Mouse (Mus musculus) cerebellum, adult 11-12 months (tissue): ENCODE results near the gene 4930502E18Rik.
"Not testable (repeated sequence)": the region's sequence is repeated elsewhere in the genome, so short reads cannot be mapped to it uniquely, and the experiment has no call there.

Source experiments
- DNase-seq: peaks from one replicate; pipeline ENCODE4 v3.0.0; 2022

The 4930502E18Rik gene

DNA sequence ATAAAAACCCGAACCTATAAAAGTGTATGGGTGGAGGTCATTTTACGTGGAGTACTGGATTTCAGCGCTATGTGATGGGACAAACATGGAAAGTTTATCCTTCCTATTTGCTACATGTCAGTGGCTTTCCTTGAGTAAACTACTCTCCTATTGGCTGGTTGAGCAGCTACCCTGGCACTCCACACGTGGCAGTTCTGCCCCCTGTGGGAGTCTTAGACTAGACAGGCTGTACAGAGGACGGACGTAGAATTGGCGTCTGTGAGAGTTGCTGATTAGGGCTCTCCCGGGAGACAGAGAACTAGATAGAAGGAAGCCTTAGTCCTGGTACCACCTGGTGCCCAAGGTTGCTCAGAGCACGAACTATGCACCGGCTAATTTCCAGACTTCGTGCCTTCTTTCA lies at the start of gene 4930502E18Rik:
Gene 4930502E18Rik (plus strand): TSS at position 231 of the 400 bp plus-strand sequence.
- no peak for DNase-seq

DNA sequence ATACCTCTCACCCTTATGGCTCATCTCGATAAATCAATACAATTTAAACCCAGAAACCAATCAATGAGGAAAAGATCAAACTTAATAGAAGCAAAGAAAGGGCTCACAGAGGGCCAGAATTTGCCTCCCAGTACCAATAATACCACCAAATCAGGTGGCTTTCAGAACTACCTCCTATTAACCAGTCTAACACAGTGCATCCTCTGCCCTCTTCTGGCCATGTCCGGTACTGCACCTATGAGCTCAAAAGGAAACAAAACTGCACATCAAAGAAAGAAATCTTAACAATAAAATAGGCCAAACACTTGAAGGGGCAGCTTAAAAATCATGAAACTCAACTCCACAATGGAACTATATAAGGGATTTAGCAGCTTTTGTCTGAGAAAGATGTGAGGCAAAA lies 47.7 kb upstream of the 4930502E18Rik start:
- DNase-seq, result peak; percentile 40

DNA sequence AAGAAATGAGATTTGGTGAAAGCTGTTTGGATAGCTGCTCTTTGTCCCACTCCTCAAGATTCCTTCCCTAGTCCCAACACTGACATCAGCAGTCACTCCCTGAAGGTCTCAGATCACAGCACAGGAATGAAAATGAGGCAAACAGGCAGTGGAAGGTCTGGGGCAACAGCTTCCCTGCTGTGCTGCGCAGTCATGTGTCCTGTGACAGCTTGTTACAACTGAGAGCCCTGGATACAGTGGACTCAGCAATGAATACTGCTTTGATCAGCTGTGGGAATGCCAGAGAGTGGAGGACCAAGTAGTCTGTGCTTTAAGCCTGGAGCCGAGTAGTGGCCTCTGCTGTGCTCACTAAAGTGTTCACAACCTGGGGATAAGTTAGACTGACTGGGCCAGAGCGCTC lies 42.0 kb upstream of the 4930502E18Rik start:
- DNase-seq, result not testable (repeated sequence)

DNA sequence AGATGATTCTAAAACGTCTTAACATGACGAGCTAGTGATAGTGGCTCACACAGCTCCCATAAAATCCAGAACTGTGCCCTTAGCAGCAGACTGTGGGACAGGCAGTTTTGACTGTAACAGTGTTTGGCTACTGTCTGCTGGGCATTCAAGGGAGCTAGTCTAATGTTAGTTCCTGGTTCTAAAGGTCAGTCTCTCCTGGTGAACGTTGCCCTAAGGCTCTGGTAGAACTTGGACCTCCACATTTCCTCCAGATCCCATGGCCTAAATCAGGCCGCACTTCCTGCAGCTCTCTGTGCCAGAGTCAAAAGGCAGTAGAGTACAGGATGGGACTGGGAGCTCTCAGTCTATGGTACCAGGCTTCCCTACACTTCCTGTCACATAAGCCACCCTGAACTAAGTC lies 40.0 kb upstream of the 4930502E18Rik start:
- not testable (repeated sequence) for DNase-seq

DNA sequence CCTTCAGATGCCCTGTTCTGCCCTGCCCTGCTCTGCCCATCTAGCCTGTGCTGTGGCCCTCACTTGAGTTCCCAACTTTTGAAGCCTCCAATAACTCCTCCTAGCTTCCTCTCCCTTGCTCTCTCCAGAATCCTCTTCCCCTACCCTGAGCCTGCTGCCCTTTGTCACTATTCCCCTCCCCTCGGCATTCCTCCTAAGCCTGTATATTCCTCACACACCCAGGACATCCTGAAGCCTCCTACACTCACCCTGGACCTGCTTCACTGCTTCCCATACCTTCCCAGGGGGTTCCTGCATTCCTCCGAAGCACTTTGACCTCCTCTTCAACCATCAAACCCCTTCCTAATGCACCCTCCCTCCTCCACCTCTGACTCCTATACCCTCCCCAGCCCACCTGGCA lies 32.6 kb upstream of the 4930502E18Rik start:
- no peak for DNase-seq

DNA sequence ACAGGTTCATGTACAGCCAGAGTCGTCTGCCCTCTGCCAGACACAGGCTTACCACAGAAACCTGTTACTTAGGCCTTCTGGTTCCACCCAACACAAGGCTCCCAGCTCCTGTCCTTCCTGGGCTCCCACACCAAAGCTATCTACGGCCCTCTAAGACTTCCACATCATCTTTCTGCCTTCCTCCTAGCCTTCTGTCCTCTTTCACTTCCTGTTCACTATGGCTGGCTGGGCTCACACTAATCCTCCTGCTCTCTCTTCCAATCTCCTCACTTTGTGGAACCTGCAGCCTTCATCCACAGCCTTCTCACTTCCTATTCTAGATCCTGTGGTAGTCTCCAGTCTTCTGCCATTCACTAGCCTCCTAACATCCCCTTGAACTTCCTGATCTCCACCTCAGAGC lies 31.5 kb upstream of the 4930502E18Rik start:
- DNase-seq, result no peak

DNA sequence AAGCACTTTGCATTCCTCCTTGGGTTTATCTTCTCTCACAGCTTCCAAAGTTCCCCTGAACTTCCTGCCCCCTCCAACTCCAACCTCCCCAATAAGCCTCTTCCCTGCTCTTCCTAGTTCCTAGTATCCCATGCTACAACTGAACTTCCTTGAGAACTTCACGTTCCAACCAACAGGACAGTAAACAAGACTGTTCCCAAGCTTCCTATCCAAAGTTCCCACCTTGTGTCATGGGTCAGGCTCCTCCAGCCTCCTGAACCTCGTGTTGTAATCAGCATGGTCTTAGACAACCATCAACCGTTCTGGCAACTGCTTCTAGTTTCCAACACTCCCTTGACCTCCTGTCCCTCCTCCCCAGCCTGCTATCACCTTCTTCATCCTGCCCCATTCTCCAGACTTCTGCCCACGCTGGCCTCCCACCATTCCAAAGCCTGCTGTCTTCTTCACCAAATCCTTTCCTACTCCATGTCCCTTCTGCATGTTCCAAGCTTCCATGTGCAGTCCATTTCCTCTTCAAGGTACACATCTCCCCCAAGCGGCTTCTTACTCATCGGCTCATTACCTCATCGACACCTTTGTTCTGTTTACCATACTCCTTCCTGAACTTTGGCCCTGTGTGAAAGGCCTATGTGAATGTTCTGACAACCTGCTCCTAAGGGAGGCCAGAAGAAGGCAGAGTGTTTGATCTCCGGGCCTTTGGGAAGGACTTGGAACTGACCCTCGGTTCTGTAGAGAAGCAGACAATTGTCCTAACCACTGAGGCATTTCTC lies 30.4 kb upstream of the 4930502E18Rik start:
- DNase-seq, result no peak

DNA sequence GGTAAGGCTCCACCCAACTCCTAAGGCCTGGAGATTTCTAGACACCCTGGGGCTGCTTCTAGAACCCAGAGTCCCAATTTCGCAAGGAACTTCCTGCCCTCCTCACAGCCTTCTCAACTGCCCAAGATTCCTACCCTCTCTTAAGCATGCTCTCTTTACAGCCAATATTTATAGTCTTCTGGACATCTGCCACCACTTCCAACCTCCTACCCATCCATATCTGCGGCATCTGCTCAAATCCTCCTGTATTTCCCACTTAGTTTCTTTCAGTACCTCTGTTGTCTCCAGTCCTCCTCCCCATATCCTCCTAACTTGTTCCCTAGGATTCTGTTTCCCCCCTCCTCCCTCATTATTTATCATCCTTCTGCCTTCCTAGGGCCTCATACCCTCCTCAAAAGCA lies 25.4 kb upstream of the 4930502E18Rik start:
- no peak for DNase-seq

DNA sequence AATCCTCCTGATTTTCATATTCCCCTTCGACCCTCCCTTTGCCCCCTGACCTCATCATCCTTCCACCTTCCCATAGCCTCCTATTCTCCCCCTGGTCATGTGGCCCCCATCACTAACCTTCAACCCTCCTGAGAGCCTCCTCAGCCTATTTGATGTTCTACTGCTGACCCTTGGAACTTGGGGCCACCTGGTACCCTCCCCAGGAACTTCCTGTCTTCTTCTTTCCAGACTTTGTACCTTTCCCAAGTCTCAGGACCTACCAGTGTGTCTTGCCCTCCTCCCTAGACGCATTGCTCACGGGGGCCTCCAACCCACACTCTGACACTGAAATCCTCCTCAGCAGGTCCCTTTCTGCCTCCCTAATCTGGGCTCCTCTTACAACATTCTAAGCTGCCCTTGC lies 22.0 kb upstream of the 4930502E18Rik start:
- DNase-seq, result no peak

DNA sequence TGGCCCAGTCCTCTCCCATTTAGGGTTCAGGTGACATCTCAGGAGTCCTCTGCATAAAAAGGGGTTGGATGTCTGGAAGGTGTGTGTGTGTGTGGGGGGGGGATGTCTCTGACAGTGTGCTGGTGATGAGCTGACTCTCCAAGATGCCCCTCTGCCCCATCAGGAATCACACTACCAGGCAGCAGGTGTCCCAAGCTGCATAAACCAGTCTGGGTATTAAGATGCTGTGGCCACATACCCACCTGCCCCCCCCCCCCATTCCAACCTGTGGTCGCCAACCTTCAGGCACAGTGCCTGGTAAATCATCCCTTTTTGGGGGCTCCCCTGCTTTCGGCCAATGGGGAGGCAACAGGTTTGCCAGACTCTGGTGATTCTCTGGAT lies 8.7 kb upstream of the 4930502E18Rik start:
- DNase-seq, result no peak

DNA sequence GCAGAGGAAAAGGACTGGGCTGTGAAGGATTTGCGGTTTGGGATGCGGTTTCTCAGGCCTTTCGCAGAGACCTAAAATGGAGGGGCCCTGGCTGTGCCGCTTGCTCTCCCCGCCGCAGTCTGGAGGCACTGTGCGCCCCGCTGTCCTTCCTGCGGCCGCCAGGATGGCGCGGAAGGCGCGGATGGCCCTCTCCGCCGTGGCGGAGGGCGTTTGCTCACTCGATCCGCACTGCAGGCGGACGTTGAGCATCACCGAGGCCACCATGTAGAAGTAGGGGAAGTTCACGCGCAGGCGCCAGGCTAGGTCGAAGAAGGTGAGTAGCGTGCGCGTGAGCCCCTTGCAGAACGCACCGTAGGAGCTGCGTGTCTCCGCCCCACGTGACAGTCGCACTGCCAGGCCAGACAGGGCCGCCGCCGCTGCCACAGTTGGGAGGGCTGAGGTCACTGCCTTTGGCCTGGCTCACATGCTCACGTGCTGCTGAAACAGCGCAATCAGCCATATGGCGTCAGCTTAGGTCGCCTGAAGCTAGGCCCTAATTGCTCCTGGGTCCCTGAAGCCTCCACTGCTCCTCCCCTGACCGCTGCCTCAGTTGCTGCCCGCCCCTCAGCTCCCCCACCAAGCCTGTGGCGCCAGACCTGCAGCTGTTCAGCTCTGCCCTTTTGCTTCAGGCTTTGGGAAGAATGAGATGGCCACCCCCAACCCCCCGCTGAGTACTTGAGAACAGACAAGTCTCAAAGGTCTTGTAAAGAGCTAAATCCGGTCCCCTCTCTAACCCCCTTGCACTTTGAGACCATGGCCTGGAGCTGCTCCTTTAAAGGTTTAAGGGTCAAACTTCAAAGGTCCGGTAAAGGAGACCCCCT lies 8.1 kb upstream of the 4930502E18Rik start:
- DNase-seq, result peak; percentile 80

DNA sequence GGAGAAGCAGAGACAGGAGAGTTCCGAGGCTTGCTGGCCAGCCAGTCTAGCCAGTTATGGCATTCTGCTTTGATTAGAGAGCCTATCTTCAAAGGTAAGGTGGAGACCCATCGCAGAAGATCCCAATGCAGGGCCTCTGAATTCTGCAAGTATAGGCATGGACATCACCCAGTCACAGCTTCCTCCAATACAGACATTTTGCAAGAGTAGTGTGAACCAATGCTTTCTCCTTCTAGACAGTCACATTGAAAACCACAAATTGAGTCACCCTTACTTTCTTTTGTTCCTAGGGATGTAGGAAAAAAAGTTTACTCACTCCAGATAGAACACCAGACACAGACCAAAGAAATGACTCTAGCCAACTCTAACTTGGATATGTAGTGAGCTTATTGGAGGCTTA lies 4.3 kb downstream of the 4930502E18Rik start:
- DNase-seq, result no peak

DNA sequence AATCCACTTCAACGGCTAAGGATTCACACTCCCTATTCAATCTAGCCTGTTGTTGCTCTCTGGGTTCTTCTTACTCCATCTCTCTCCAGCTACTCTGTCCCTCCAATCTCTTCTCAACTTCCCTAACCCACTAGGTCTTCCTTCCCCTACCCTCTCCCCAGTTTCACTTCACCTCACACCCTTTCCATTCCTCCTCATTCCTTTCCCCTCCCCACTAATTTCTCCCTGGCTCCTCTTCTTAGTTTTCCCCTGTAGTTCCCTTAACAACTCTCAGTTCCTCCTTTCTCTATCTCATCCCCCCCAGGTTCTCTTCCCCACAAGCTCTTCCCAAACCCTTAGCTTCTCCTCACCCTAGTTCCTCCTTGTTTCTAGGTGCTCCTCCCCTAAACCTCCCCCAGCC lies 28.2 kb downstream of the 4930502E18Rik start:
- DNase-seq, result no peak

DNA sequence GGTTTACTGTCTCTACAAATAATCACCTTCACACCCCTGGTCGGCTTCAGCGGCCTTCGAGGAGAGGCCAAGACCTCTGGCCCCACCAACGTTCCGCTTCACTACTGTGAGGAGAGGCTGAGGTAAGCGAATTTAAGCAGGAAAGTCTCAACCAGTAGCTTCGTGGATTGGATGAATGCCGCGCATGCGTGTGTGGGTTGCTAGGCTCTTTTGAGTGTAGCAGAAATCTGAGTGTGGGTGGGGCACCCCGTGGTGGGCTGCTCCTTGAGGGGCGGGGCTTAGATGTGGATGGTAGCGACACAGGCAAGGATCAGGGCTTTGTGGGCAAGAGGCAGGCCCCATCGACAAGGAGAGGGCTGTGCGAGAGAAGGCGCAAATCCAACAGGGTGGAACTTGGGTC lies 33.1 kb downstream of the 4930502E18Rik start, which contains the start of gene 1700013H16Rik:
Gene 1700013H16Rik (minus strand): TSS at position 96 of the 400 bp plus-strand sequence.
- DNase-seq, result no peak

DNA sequence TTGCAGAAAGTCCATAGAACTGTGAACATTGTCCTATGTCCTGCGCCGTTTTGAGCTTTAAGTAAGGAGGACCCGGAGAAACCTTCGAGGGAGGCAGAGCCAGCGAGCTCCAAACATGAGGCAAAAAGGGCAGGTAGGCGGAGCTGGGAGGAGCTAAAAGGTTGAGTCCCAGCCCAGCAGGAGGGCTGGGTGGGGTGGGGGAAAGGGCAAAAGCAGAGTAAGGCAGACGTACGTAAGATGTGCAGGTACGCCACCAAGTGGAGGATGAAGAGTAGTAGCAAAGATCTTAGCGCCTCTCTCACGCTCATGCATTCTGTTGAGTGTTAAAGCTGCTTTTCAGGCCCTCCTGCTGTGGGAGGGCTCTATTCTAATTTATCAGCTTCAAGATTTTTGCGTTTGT lies 51.6 kb downstream of the 4930502E18Rik start, which contains the start of gene Zfp36l3:
Gene Zfp36l3 (minus strand): TSS at position 119 of the 400 bp plus-strand sequence.
- no peak for DNase-seq
